Mouse (Mus musculus) heart, embryonic 16.5 days (tissue): ENCODE data around the gene Rpl18a. TPM values are rescaled to one million over a fixed set of nuclear protein-coding genes. Genes with fewer than 3 reads are reported as not detected.

Experiments used
- ATAC-seq: fragments of 200-750 bp; cut with Nextera tagmentation; replicated peaks from 2 replicates; pipeline ENCODE4 v1.8.0; 2017; ENCODE audit warnings: moderate number of reproducible peaks; ENCODE audit not compliant: insufficient read depth, low FRiP score; ENCODE audit errors: extremely low read depth
- H3K27ac ChIP-seq: fragments of 300-500 bp; sonication (generic); 2 replicates; pipeline ENCODE4 v1.5.1; 2014; ENCODE audit warnings: mild to moderate bottlenecking, low read length, control low read depth, moderate library complexity
- H3K27me3 ChIP-seq: fragments of 300-500 bp; sonication (generic); 2 replicates; pipeline ENCODE4 v1.6.1; 2014; ENCODE audit warnings: low read length, mixed read lengths; ENCODE audit not compliant: control insufficient read depth, insufficient read depth
- H3K36me3 ChIP-seq: fragments of 300-500 bp; sonication (generic); 2 replicates; pipeline ENCODE4 v1.6.1; 2014; ENCODE audit not compliant: control insufficient read depth, insufficient read depth
- H3K4me1 ChIP-seq: fragments of 300-500 bp; sonication (generic); 2 replicates; pipeline ENCODE4 v1.6.1; 2014; ENCODE audit warnings: low read length, mixed read lengths; ENCODE audit not compliant: control insufficient read depth, insufficient read depth
- H3K4me2 ChIP-seq: fragments of 300-500 bp; sonication (generic); 2 replicates; pipeline ENCODE4 v1.6.1; 2014; ENCODE audit warnings: low read depth, mild to moderate bottlenecking, control low read depth, low read length
- H3K4me3 ChIP-seq: fragments of 300-500 bp; sonication (generic); 2 replicates; pipeline ENCODE4 v1.5.1; 2014; ENCODE audit warnings: mild to moderate bottlenecking, control low read depth, low read length
- H3K9ac ChIP-seq: fragments of 300-500 bp; sonication (generic); 2 replicates; pipeline ENCODE4 v1.6.1; 2014; ENCODE audit warnings: low read length, control low read depth
- H3K9me3 ChIP-seq: fragments of 300-500 bp; sonication (generic); replicated peaks from 2 replicates; pipeline ENCODE4 v1.6.1; 2016; ENCODE audit warnings: low read length; ENCODE audit not compliant: control insufficient read depth
- WGBS: fragments of 180-500 bp; shearing (Covaris S2); extraction: QIAGEN DNeasy Blood & Tissue Kit; methylation state at CpG from one replicate; pipeline ENCODE4 v1.1.7; 2014; 5-methylcytosine and 5-hydroxymethylcytosine counted together
- polyA plus RNA-seq: library from polyadenylated mRNA; unstranded; fragments of >200 nt; fragmentation: Nextera tagmentation; extraction: Ambion mirVana; gene quantifications from 2 replicates; pipeline ENCODE4 v1.2.1, GENCODE M21; 2015

Gene Rpl18a
- polyA plus RNA-seq, 1 experiment from 2014 or later: 2,334 TPM

GRCm38 (mm10) chr8:70856541-70857197 is 40.5 kb downstream of the Rpl18a start:
- ATAC-seq: peak; percentile 77
- Histone ChIP-seq H3K4me3 (peak overlapping the region; percentile 55), H3K27ac (no peak overlapping the region), H3K27me3 (peaks cover 5% of the 10 kb centered on the region), H3K9ac (peak overlapping the region; percentile 74), H3K4me1 (peaks cover 7% of the 10 kb centered on the region), H3K36me3 (no peaks in the 10 kb centered on the region), H3K9me3 (no peaks in the 10 kb centered on the region), H3K4me2 (peak overlapping the region; percentile 86)
- 9% methylated on average over 32 of the region's 33 CpGs for WGBS

GRCm38 (mm10) chr8:70856028-70856427 is 41.2 kb downstream of the Rpl18a start:
- Histone ChIP-seq H3K9ac (no peak overlapping the region), H3K9me3 (no peaks in the 10 kb centered on the region), H3K36me3 (no peaks in the 10 kb centered on the region), H3K4me3 (no peak overlapping the region), H3K27me3 (no peaks in the 10 kb centered on the region; the same call in 1 of the 2 replicates), H3K4me2 (no peak overlapping the region), H3K4me1 (peaks cover 7% of the 10 kb centered on the region), H3K27ac (no peak overlapping the region)
- ATAC-seq: no peak
- WGBS: 62% methylated on average over 5 of the region's 5 CpGs

GRCm38 (mm10) chr8:70853863-70854262 is 43.3 kb downstream of the Rpl18a start:
- Histone ChIP-seq H3K9me3 (no peaks in the 10 kb centered on the region), H3K4me2 (no peak overlapping the region), H3K4me1 (peaks cover 7% of the 10 kb centered on the region), H3K27ac (no peak overlapping the region), H3K4me3 (no peak overlapping the region), H3K36me3 (no peaks in the 10 kb centered on the region), H3K27me3 (no peaks in the 10 kb centered on the region; the same call in 1 of the 2 replicates), H3K9ac (no peak overlapping the region)
- 55% methylated on average over 2 of the region's 2 CpGs for WGBS
- ATAC-seq: no peak

GRCm38 (mm10) chr8:70852595-70853231 is 44.5 kb downstream of the Rpl18a start:
- no peak overlapping the region for H3K4me3 ChIP-seq
- H3K27me3 ChIP-seq: no peaks in the 10 kb centered on the region; the same call in 1 of the 2 replicates
- no peak overlapping the region for H3K27ac ChIP-seq
- no peaks in the 10 kb centered on the region for H3K9me3 ChIP-seq
- no peak overlapping the region for H3K9ac ChIP-seq
- ATAC-seq: no peak
- WGBS: 84% methylated on average over 41 of the region's 41 CpGs
- H3K4me1 ChIP-seq: peaks cover 7% of the 10 kb centered on the region
- no peaks in the 10 kb centered on the region for H3K36me3 ChIP-seq
- no peak overlapping the region for H3K4me2 ChIP-seq

- Histone ChIP-seq H3K36me3 (no peaks in the 10 kb centered on the region), H3K4me1 (peaks cover 4% of the 10 kb centered on the region), H3K9ac (no peak overlapping the region), H3K27ac (no peak overlapping the region), H3K27me3 (no peaks in the 10 kb centered on the region; the same call in 1 of the 2 replicates), H3K4me3 (no peak overlapping the region), H3K9me3 (no peaks in the 10 kb centered on the region), H3K4me2 (no peak overlapping the region)
- WGBS: 58% methylated on average over 6 of the region's 6 CpGs
- no peak for ATAC-seq
These were observed 45.4 kb downstream of the Rpl18a start for GRCm38 (mm10) chr8:70851837-70852236.

- Histone ChIP-seq H3K36me3 (no peaks in the 10 kb centered on the region), H3K27me3 (no peaks in the 10 kb centered on the region; the same call in 1 of the 2 replicates), H3K4me2 (no peak overlapping the region), H3K9ac (no peak overlapping the region), H3K9me3 (no peaks in the 10 kb centered on the region), H3K4me3 (no peak overlapping the region), H3K27ac (no peak overlapping the region), H3K4me1 (no peaks in the 10 kb centered on the region)
- 82% methylated on average over 4 of the region's 4 CpGs for WGBS
- no peak for ATAC-seq
These were observed 46.3 kb downstream of the Rpl18a start for GRCm38 (mm10) chr8:70850947-70851346.

- no peak for ATAC-seq
- no peaks in the 10 kb centered on the region for H3K9me3 ChIP-seq
- H3K4me2 ChIP-seq: no peak overlapping the region
- H3K4me3 ChIP-seq: no peak overlapping the region
- no peaks in the 10 kb centered on the region for H3K4me1 ChIP-seq
- H3K27ac ChIP-seq: no peak overlapping the region
- H3K9ac ChIP-seq: no peak overlapping the region
- 68% methylated on average over 7 of the region's 7 CpGs for WGBS
- no peaks in the 10 kb centered on the region for H3K36me3 ChIP-seq
- no peaks in the 10 kb centered on the region; the same call in 1 of the 2 replicates for H3K27me3 ChIP-seq
These were observed 46.9 kb downstream of the Rpl18a start for GRCm38 (mm10) chr8:70850132-70850845.

- H3K9ac ChIP-seq: no peak overlapping the region
- H3K36me3 ChIP-seq: no peaks in the 10 kb centered on the region
- no peak overlapping the region for H3K4me3 ChIP-seq
- H3K9me3 ChIP-seq: no peaks in the 10 kb centered on the region
- H3K27ac ChIP-seq: no peak overlapping the region
- WGBS: 73% methylated on average over 3 of the region's 3 CpGs
- no peak for ATAC-seq
- H3K4me1 ChIP-seq: no peaks in the 10 kb centered on the region
- no peak overlapping the region for H3K4me2 ChIP-seq
- no peaks in the 10 kb centered on the region; the same call in 1 of the 2 replicates for H3K27me3 ChIP-seq
These were observed 47.8 kb downstream of the Rpl18a start for GRCm38 (mm10) chr8:70849333-70849990.
